ENCODE assay signal across 8 mouse cellular contexts in the genomic region with DNA sequence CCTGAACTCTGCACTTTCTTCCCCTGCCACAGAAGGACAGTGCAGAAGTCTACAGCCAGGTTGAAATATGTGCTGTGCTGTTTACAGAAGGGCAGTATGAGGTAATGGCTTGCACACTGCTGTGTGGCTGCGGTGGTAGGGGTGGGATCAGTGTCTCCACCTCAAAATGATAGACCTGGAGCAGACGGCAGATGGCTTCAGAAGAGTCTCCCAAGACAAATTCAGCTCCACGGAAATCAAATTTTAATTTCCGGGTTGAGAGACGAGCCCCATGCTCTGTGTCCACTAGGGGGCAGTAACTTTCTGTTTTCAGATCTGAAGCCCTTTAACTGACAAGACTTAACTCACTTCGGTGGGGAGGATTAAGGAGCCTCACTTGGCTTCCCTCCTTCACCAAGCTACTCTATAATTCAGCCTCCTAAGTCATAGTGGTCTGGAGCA. TPM values are rescaled to one million over a fixed set of nuclear protein-coding genes. Genes with fewer than 3 reads are reported as not detected.
A peak's percentile ranks its signal among the peaks of the same experiment; 100 is the strongest.
DNase-seq lines count a peak whose midpoint lies in the region; ATAC-seq lines count a peak whose summit lies in the region.

No protein-coding gene starts in this region.

- WGBS in heart, embryonic 11.5 days (ENCODE audit: insufficient replicate concordance), result 14% methylated on average over 6 of the region's 6 CpGs
- WGBS in kidney, embryonic 15.5 days, result 11% methylated on average over 6 of the region's 6 CpGs

- H3K4me3 ChIP-seq in heart, embryonic 11.5 days (ENCODE audit: low read depth, low read length), result no peak overlapping the region
- H3K4me3 ChIP-seq in kidney, embryonic 15.5 days (replicated peaks), result no peak overlapping the region

- H3K4me2 ChIP-seq in heart, embryonic 11.5 days, result 0 out of 2 replicates have a peak overlapping the region, but pooled peaks have one; percentile 27
- H3K4me2 ChIP-seq in kidney, embryonic 15.5 days, result peak overlapping the region; percentile 34; the same call in 1 of the 2 replicates

- peak; percentile 28 for DNase-seq in 3134 (ENCODE audit: extremely low read depth, insufficient read length, low spot score)
- DNase-seq in CD4-positive, CD25-positive, alpha-beta regulatory T cell, adult 2 months (ENCODE audit: low read depth, low spot score), result peak; percentile 88
- DNase-seq in cerebellum, adult 8-10 months, result peak; percentile 20
- peak; percentile 68 for DNase-seq in lung, postnatal 25 days (ENCODE audit: low spot score)
- peak; percentile 87 for DNase-seq in retina, embryonic 14.5 days (ENCODE audit: low spot score)
- no peak for DNase-seq in yolk sac, embryonic 10.5 days (ENCODE audit: low spot score)

- no peaks in the 10 kb centered on the region for H3K27me3 ChIP-seq in heart, embryonic 11.5 days (ENCODE audit: control insufficient read depth, insufficient read depth, low read length)
- no peaks in the 10 kb centered on the region for H3K27me3 ChIP-seq in kidney, embryonic 15.5 days

- H3K36me3 ChIP-seq in heart, embryonic 11.5 days (ENCODE audit: control insufficient read depth, insufficient read depth, low read length), result no peaks in the 10 kb centered on the region
- no peaks in the 10 kb centered on the region for H3K36me3 ChIP-seq in kidney, embryonic 15.5 days

- no peaks in the 10 kb centered on the region for H3K9me3 ChIP-seq in heart, embryonic 11.5 days (replicated peaks; ENCODE audit: control insufficient read depth, low read length)
- no peaks in the 10 kb centered on the region for H3K9me3 ChIP-seq in kidney, embryonic 15.5 days (replicated peaks)

- ATAC-seq in heart, embryonic 11.5 days (replicated peaks; ENCODE audit: insufficient number of reproducible peaks, low FRiP score, low TSS enrichment), result no peak
- no peak for ATAC-seq in kidney, embryonic 15.5 days (replicated peaks; ENCODE audit: low FRiP score)

- H3K4me1 ChIP-seq in heart, embryonic 11.5 days (ENCODE audit: control insufficient read depth, insufficient read depth, low read length), result no peaks in the 10 kb centered on the region
- no peaks in the 10 kb centered on the region for H3K4me1 ChIP-seq in kidney, embryonic 15.5 days

- no peak overlapping the region for H3K9ac ChIP-seq in heart, embryonic 11.5 days (ENCODE audit: low read depth, low read length)
- H3K9ac ChIP-seq in kidney, embryonic 15.5 days, result no peak overlapping the region

- 0 out of 2 replicates have a peak overlapping the region, but pooled peaks have one; percentile 15 for H3K27ac ChIP-seq in heart, embryonic 11.5 days (ENCODE audit: low read depth, low read length)
- H3K27ac ChIP-seq in kidney, embryonic 15.5 days, result no peak overlapping the region

RNA-seq across cellular contexts. Expression of a gene that starts 12.0 kb away (rescaled TPM):
- polyA plus RNA-seq in heart, embryonic 11.5 days (2014; fragmentation: Nextera tagmentation; extraction: Ambion mirVana), result 62.6 and 67.2 TPM in 2 replicates
- 105 and 112 TPM in 2 replicates for polyA plus RNA-seq in kidney, embryonic 15.5 days (2015; fragmentation: Nextera tagmentation; extraction: Ambion mirVana)
